Mouse (Mus musculus) forebrain, postnatal 0 days (tissue): ENCODE results near the gene Cpsf3. TPM values are rescaled to one million over a fixed set of nuclear protein-coding genes. Genes with fewer than 3 reads are reported as not detected.
A peak's percentile ranks its signal among the peaks of the same experiment; 100 is the strongest.

Experiments used
- ATAC-seq: fragments of 200-750 bp; cut with Nextera tagmentation; 2 replicates; pipeline ENCODE4 v1.8.0; 2017; ENCODE audit warnings: mild to moderate bottlenecking, moderate library complexity
- DNase-seq: peaks from one replicate; pipeline ENCODE4 v3.0.0-alpha.2; 2015
- H3K27ac ChIP-seq: fragments of 300-500 bp; sonication (generic); 2 replicates; pipeline ENCODE4 v1.5.1; 2014; ENCODE audit warnings: low read depth, mild to moderate bottlenecking, antibody characterized with exemption, low read length, moderate library complexity, mixed read lengths
- H3K27me3 ChIP-seq: fragments of 300-500 bp; sonication (generic); 2 replicates; pipeline ENCODE4 v1.6.1; 2014; ENCODE audit warnings: mild to moderate bottlenecking, low read length, mixed read lengths; ENCODE audit not compliant: insufficient read depth
- H3K36me3 ChIP-seq: fragments of 300-500 bp; sonication (generic); 2 replicates; pipeline ENCODE4 v1.6.1; 2014; ENCODE audit warnings: mild to moderate bottlenecking, moderate library complexity; ENCODE audit not compliant: insufficient read depth
- H3K4me1 ChIP-seq: fragments of 300-500 bp; sonication (generic); 2 replicates; pipeline ENCODE4 v1.6.1; 2014; ENCODE audit warnings: antibody characterized with exemption; ENCODE audit not compliant: insufficient read depth
- H3K4me2 ChIP-seq: fragments of 300-500 bp; sonication (generic); 2 replicates; pipeline ENCODE4 v1.6.1; 2014; ENCODE audit warnings: low read depth, mild to moderate bottlenecking, moderate library complexity
- H3K4me3 ChIP-seq: fragments of 300-500 bp; sonication (generic); 2 replicates; pipeline ENCODE4 v1.5.1; 2014; ENCODE audit warnings: low read depth, low read length, mixed read lengths
- H3K9ac ChIP-seq: fragments of 300-500 bp; sonication (generic); 2 replicates; pipeline ENCODE4 v1.6.1; 2014; ENCODE audit warnings: mild to moderate bottlenecking
- H3K9me3 ChIP-seq: fragments of 300-500 bp; sonication (generic); 2 replicates; pipeline ENCODE4 v1.6.1; 2016; ENCODE audit warnings: low read length
- CTCF ChIP-seq: sonication (generic); IDR thresholded peaks from 2 replicates; pipeline ENCODE4 v1.5.1; 2016; ENCODE audit warnings: antibody characterized with exemption, control low read depth, low read depth
- WGBS: fragments of 180-500 bp; shearing (Covaris S2); extraction: QIAGEN DNeasy Blood & Tissue Kit; methylation state at CpG from one replicate; pipeline ENCODE4 v1.1.7; 2014; 5-methylcytosine and 5-hydroxymethylcytosine counted together
- polyA plus RNA-seq: library from polyadenylated mRNA; unstranded; fragments of >200 nt; fragmentation: Nextera tagmentation; extraction: Ambion mirVana; gene quantifications from 2 replicates; pipeline ENCODE4 v1.2.1, GENCODE M21; 2015
- total RNA-seq: library from RNA; depleted of rRNA; stranded (reverse); fragments of >200 nt; gene quantifications from 2 replicates; pipeline ENCODE4 v1.2.3, GENCODE M21; 2014

The Cpsf3 gene
- total and polyA plus RNA-seq, 2 experiments from 2014 or later: 50.4 to 79.6 TPM

- Histone ChIP-seq H3K9ac (no peak overlapping the region), H3K4me2 (no peak overlapping the region), H3K4me1 (no peaks in the 10 kb centered on the region), H3K9me3 (no peaks in the 10 kb centered on the region), H3K4me3 (no peak overlapping the region), H3K27ac (no peak overlapping the region), H3K36me3 (peaks cover 41% of the 10 kb centered on the region), H3K27me3 (no peaks in the 10 kb centered on the region)
- TF ChIP-seq CTCF: no peak
- ATAC-seq (no peak), DNase-seq (no peak)
- WGBS: 95% methylated on average over 5 of the region's 5 CpGs
These were observed 48.6 kb downstream of the Cpsf3 start for GRCm38 (mm10) chr12:21333766-21334165.

GRCm38 (mm10) chr12:21335869-21336268 is 50.7 kb downstream of the Cpsf3 start:
- Histone ChIP-seq H3K27ac (no peak overlapping the region), H3K4me1 (no peaks in the 10 kb centered on the region), H3K4me2 (no peak overlapping the region), H3K27me3 (no peaks in the 10 kb centered on the region), H3K9me3 (no peaks in the 10 kb centered on the region), H3K9ac (no peak overlapping the region), H3K4me3 (no peak overlapping the region), H3K36me3 (peaks cover 36% of the 10 kb centered on the region)
- DNase-seq (no peak), ATAC-seq (peak; percentile 82)
- TF ChIP-seq CTCF: no peak
- 81% methylated on average over 7 of the region's 7 CpGs for WGBS

- Histone ChIP-seq H3K4me2 (no peak overlapping the region), H3K4me1 (no peaks in the 10 kb centered on the region), H3K9me3 (no peaks in the 10 kb centered on the region), H3K9ac (no peak overlapping the region), H3K27me3 (no peaks in the 10 kb centered on the region), H3K4me3 (no peak overlapping the region), H3K27ac (no peak overlapping the region), H3K36me3 (peaks cover 32% of the 10 kb centered on the region)
- DNase-seq (no peak), ATAC-seq (no peak)
- WGBS: 95% methylated on average over 5 of the region's 5 CpGs
- TF ChIP-seq CTCF: no peak
These were observed 52.0 kb downstream of the Cpsf3 start for GRCm38 (mm10) chr12:21337171-21337570.

- ATAC-seq (no peak), DNase-seq (no peak)
- Histone ChIP-seq H3K27ac (no peak overlapping the region), H3K4me3 (no peak overlapping the region), H3K9ac (no peak overlapping the region), H3K36me3 (peaks cover 10% of the 10 kb centered on the region), H3K27me3 (no peaks in the 10 kb centered on the region), H3K9me3 (no peaks in the 10 kb centered on the region), H3K4me1 (no peaks in the 10 kb centered on the region), H3K4me2 (no peak overlapping the region)
- WGBS: 92% methylated on average over 5 of the region's 5 CpGs
- no peak for TF ChIP-seq CTCF
These were observed 55.5 kb downstream of the Cpsf3 start for GRCm38 (mm10) chr12:21340674-21341073.

GRCm38 (mm10) chr12:21346972-21347371 is 61.8 kb downstream of the Cpsf3 start:
- Histone ChIP-seq H3K4me3 (no peak overlapping the region), H3K9ac (no peak overlapping the region), H3K4me1 (no peaks in the 10 kb centered on the region), H3K9me3 (no peaks in the 10 kb centered on the region), H3K4me2 (no peak overlapping the region), H3K36me3 (peaks cover 12% of the 10 kb centered on the region), H3K27ac (no peak overlapping the region), H3K27me3 (no peaks in the 10 kb centered on the region)
- 78% methylated on average over 7 of the region's 7 CpGs for WGBS
- ATAC-seq: no peak
- no peak for TF ChIP-seq CTCF
- DNase-seq: no peak

GRCm38 (mm10) chr12:21350113-21350876 is 65.1 kb downstream of the Cpsf3 start:
- Histone ChIP-seq H3K4me2 (no peak overlapping the region), H3K27ac (no peak overlapping the region), H3K27me3 (no peaks in the 10 kb centered on the region), H3K9me3 (no peaks in the 10 kb centered on the region), H3K36me3 (peaks cover 24% of the 10 kb centered on the region), H3K4me1 (no peaks in the 10 kb centered on the region), H3K9ac (no peak overlapping the region), H3K4me3 (no peak overlapping the region)
- no peak for ATAC-seq
- 14% methylated on average over 7 of the region's 7 CpGs for WGBS
- no peak for DNase-seq
- no peak for TF ChIP-seq CTCF

- Histone ChIP-seq H3K4me3 (no peak overlapping the region), H3K9me3 (no peaks in the 10 kb centered on the region), H3K27ac (no peak overlapping the region), H3K36me3 (peaks cover 20% of the 10 kb centered on the region), H3K9ac (no peak overlapping the region), H3K4me2 (no peak overlapping the region), H3K27me3 (no peaks in the 10 kb centered on the region), H3K4me1 (no peaks in the 10 kb centered on the region)
- ATAC-seq (no peak), DNase-seq (no peak)
- TF ChIP-seq CTCF: no peak
- WGBS: 86% methylated on average over 8 of the region's 8 CpGs
These were observed 68.5 kb downstream of the Cpsf3 start for GRCm38 (mm10) chr12:21353681-21354080.
